Mouse (Mus musculus) kidney, embryonic 14.5 days (tissue): ENCODE data around the gene Ank3. TPM values are rescaled to one million over a fixed set of nuclear protein-coding genes. Genes with fewer than 3 reads are reported as not detected.
"Not testable (repeated sequence)": the region's sequence is repeated elsewhere in the genome, so short reads cannot be mapped to it uniquely, and the experiment has no call there.

ENCODE experiments used
- ATAC-seq: fragments of 200-750 bp; cut with Nextera tagmentation; 2 replicates; pipeline ENCODE4 v1.8.0; 2017; ENCODE audit warnings: moderate number of reproducible peaks, mild to moderate bottlenecking, moderate TSS enrichment, moderate library complexity; ENCODE audit not compliant: low FRiP score, low TSS enrichment
- H3K27ac ChIP-seq: fragments of 300-500 bp; sonication (generic); 2 replicates; pipeline ENCODE4 v1.5.1; 2014; ENCODE audit warnings: low read depth, mild to moderate bottlenecking, low read length, moderate library complexity, mixed read lengths
- H3K27me3 ChIP-seq: fragments of 300-500 bp; sonication (generic); 2 replicates; pipeline ENCODE4 v1.6.1; 2014; ENCODE audit warnings: mild to moderate bottlenecking, low read length; ENCODE audit not compliant: control insufficient read depth, insufficient read depth
- H3K36me3 ChIP-seq: fragments of 300-500 bp; sonication (generic); 2 replicates; pipeline ENCODE4 v1.6.1; 2014; ENCODE audit warnings: low read length, mixed read lengths; ENCODE audit not compliant: control insufficient read depth, insufficient read depth
- H3K4me1 ChIP-seq: fragments of 300-500 bp; sonication (generic); 2 replicates; pipeline ENCODE4 v1.6.1; 2014; ENCODE audit warnings: low read length, mixed read lengths; ENCODE audit not compliant: control insufficient read depth, insufficient read depth
- H3K4me2 ChIP-seq: fragments of 300-500 bp; sonication (generic); replicated peaks from 2 replicates; pipeline ENCODE4 v1.6.1; 2014; ENCODE audit warnings: low read depth, mild to moderate bottlenecking, low read length
- H3K4me3 ChIP-seq: fragments of 300-500 bp; sonication (generic); 2 replicates; pipeline ENCODE4 v1.5.1; 2014; ENCODE audit warnings: mild to moderate bottlenecking, low read length
- H3K9ac ChIP-seq: fragments of 300-500 bp; sonication (generic); 2 replicates; pipeline ENCODE4 v1.6.1; 2014; ENCODE audit warnings: low read depth, mild to moderate bottlenecking, low read length, moderate library complexity
- H3K9me3 ChIP-seq: fragments of 300-500 bp; sonication (generic); 2 replicates; pipeline ENCODE4 v1.6.1; 2016; ENCODE audit warnings: low read length; ENCODE audit not compliant: control insufficient read depth
- WGBS: fragments of 180-500 bp; shearing (Covaris S2); extraction: QIAGEN DNeasy Blood & Tissue Kit; methylation state at CpG from one replicate; pipeline ENCODE4 v1.1.7; 2014; 5-methylcytosine and 5-hydroxymethylcytosine counted together
- polyA plus RNA-seq: library from polyadenylated mRNA; unstranded; fragments of >200 nt; fragmentation: Nextera tagmentation; extraction: Ambion mirVana; gene quantifications from 2 replicates; pipeline ENCODE4 v1.2.1, GENCODE M21; 2014

Gene Ank3
- polyA plus RNA-seq, 1 experiment from 2014 or later = 48.9 TPM

GRCm38 (mm10) chr10:69902024-69902423, 503.5 kb downstream of the Ank3 start:
- no peaks in the 10 kb centered on the region for H3K27me3 ChIP-seq

GRCm38 (mm10) chr10:69904321-69904720, 505.7 kb downstream of the Ank3 start:
- H3K9me3 ChIP-seq = no peaks in the 10 kb centered on the region
- H3K4me3 ChIP-seq = no peak overlapping the region
- no peaks in the 10 kb centered on the region for H3K4me1 ChIP-seq
- WGBS = 66% methylated on average over 10 of the region's 10 CpGs
- no peaks in the 10 kb centered on the region for H3K36me3 ChIP-seq
- ATAC-seq = no peak
- no peak overlapping the region for H3K9ac ChIP-seq
- no peak overlapping the region for H3K27ac ChIP-seq
- H3K4me2 ChIP-seq = no peak overlapping the region
- no peaks in the 10 kb centered on the region for H3K27me3 ChIP-seq

More at GRCm38 (mm10) chr10:69902024-69902423, 503.5 kb downstream of the Ank3 start:
- no peak overlapping the region for H3K4me3 ChIP-seq
- no peaks in the 10 kb centered on the region for H3K4me1 ChIP-seq
- no peaks in the 10 kb centered on the region for H3K9me3 ChIP-seq
- 85% methylated on average over 6 of the region's 6 CpGs for WGBS
- no peak for ATAC-seq
- peaks cover 5% of the 10 kb centered on the region; the same call in 1 of the 2 replicates for H3K36me3 ChIP-seq
- H3K27ac ChIP-seq = no peak overlapping the region
- no peak overlapping the region for H3K9ac ChIP-seq
- H3K4me2 ChIP-seq = no peak overlapping the region

- Histone ChIP-seq H3K4me1 (no peaks in the 10 kb centered on the region), H3K4me2 (no peak overlapping the region), H3K4me3 (no peak overlapping the region), H3K27me3 (no peaks in the 10 kb centered on the region), H3K27ac (no peak overlapping the region), H3K9ac (no peak overlapping the region), H3K36me3 (no peaks in the 10 kb centered on the region), H3K9me3 (no peaks in the 10 kb centered on the region)
- ATAC-seq = peak; percentile 68; the same call in 1 of the 2 replicates
- WGBS = 64% methylated on average over 12 of the region's 12 CpGs
Measured at GRCm38 (mm10) chr10:69907795-69908764, 509.5 kb downstream of the Ank3 start.

- 80% methylated on average over 4 of the region's 4 CpGs for WGBS
- no peak overlapping the region for H3K27ac ChIP-seq
- no peaks in the 10 kb centered on the region for H3K9me3 ChIP-seq
- no peak for ATAC-seq
- no peaks in the 10 kb centered on the region for H3K27me3 ChIP-seq
- no peak overlapping the region for H3K4me3 ChIP-seq
- no peak overlapping the region for H3K9ac ChIP-seq
- no peak overlapping the region for H3K4me2 ChIP-seq
- no peaks in the 10 kb centered on the region for H3K4me1 ChIP-seq
- no peaks in the 10 kb centered on the region for H3K36me3 ChIP-seq
Measured at GRCm38 (mm10) chr10:69909856-69910255, 511.3 kb downstream of the Ank3 start.

- H3K27me3 ChIP-seq, H3K27ac ChIP-seq, H3K36me3 ChIP-seq, H3K4me3 ChIP-seq, H3K4me2 ChIP-seq, H3K4me1 ChIP-seq, H3K9ac ChIP-seq, H3K9me3 ChIP-seq: not testable (repeated sequence)
- 19% methylated on average over 4 of the region's 6 CpGs for WGBS
- ATAC-seq = peak; percentile 65; the same call in 1 of the 2 replicates
Measured at GRCm38 (mm10) chr10:69910304-69910703, 511.7 kb downstream of the Ank3 start.

GRCm38 (mm10) chr10:69910726-69911125, 512.2 kb downstream of the Ank3 start:
- WGBS = 47% methylated on average over 5 of the region's 7 CpGs
- H3K27me3 ChIP-seq, H3K9me3 ChIP-seq, H3K4me3 ChIP-seq, H3K4me2 ChIP-seq, H3K4me1 ChIP-seq, H3K9ac ChIP-seq, H3K27ac ChIP-seq, H3K36me3 ChIP-seq, ATAC-seq: not testable (repeated sequence)

- Histone ChIP-seq H3K9me3 (no peaks in the 10 kb centered on the region), H3K36me3 (no peaks in the 10 kb centered on the region), H3K4me2 (no peak overlapping the region), H3K4me1 (no peaks in the 10 kb centered on the region), H3K27me3 (no peaks in the 10 kb centered on the region), H3K9ac (no peak overlapping the region), H3K4me3 (no peak overlapping the region), H3K27ac (no peak overlapping the region)
- ATAC-seq = no peak
- WGBS = 71% methylated on average over 3 of the region's 3 CpGs
Measured at GRCm38 (mm10) chr10:69915566-69915965, 517.0 kb downstream of the Ank3 start.

GRCm38 (mm10) chr10:69916205-69916604, 517.6 kb downstream of the Ank3 start:
- H3K36me3 ChIP-seq = no peaks in the 10 kb centered on the region
- no peak overlapping the region for H3K4me2 ChIP-seq
- H3K27ac ChIP-seq = no peak overlapping the region
- ATAC-seq = no peak
- no peak overlapping the region for H3K9ac ChIP-seq
- no peaks in the 10 kb centered on the region for H3K4me1 ChIP-seq
- 85% methylated on average over 4 of the region's 4 CpGs for WGBS
- H3K27me3 ChIP-seq = no peaks in the 10 kb centered on the region
- no peak overlapping the region for H3K4me3 ChIP-seq
- H3K9me3 ChIP-seq = no peaks in the 10 kb centered on the region

- Histone ChIP-seq H3K4me3 (no peak overlapping the region), H3K36me3 (no peaks in the 10 kb centered on the region), H3K9me3 (no peaks in the 10 kb centered on the region), H3K9ac (no peak overlapping the region), H3K4me2 (no peak overlapping the region), H3K27me3 (no peaks in the 10 kb centered on the region), H3K27ac (no peak overlapping the region), H3K4me1 (no peaks in the 10 kb centered on the region)
- no peak for ATAC-seq
- WGBS = 72% methylated on average over 10 of the region's 10 CpGs
Measured at GRCm38 (mm10) chr10:69916689-69917435, 518.3 kb downstream of the Ank3 start.
